Mouse (Mus musculus): ENCODE results near the gene Tcte1. TPM values are rescaled to one million over a fixed set of nuclear protein-coding genes. Genes with fewer than 3 reads are reported as not detected.
A peak's percentile ranks its signal among the peaks of the same experiment; 100 is the strongest.

The Tcte1 gene
- polyA plus RNA-seq, 1 experiment from 2014 or later: 2.1 TPM

GRCm38 (mm10) chr17:45550253-45550652 lies 27.0 kb downstream of the Tcte1 start:
- no peak overlapping the region for H3K27ac ChIP-seq
- WGBS: 37% methylated on average over 5 of the region's 5 CpGs
- H3K36me3 ChIP-seq (ENCODE audit: poor library complexity, severe bottlenecking): peaks cover 18% of the 10 kb centered on the region
- peaks cover 34% of the 10 kb centered on the region for H3K27me3 ChIP-seq
- peaks cover 49% of the 10 kb centered on the region for H3K4me1 ChIP-seq
- peak overlapping the region; percentile 98; the same call in 1 of the 2 replicates for H3K9ac ChIP-seq
- H3K4me2 ChIP-seq: peak overlapping the region; percentile 74
- peak overlapping the region; percentile 86 for H3K4me3 ChIP-seq
- H3K9me3 ChIP-seq (replicated peaks): no peaks in the 10 kb centered on the region
- ATAC-seq: no peak

GRCm38 (mm10) chr17:45551249-45551796 lies 28.1 kb downstream of the Tcte1 start:
- no peak for ATAC-seq
- H3K4me3 ChIP-seq: no peak overlapping the region
- H3K36me3 ChIP-seq (ENCODE audit: poor library complexity, severe bottlenecking): peaks cover 7% of the 10 kb centered on the region
- H3K4me1 ChIP-seq: peaks cover 48% of the 10 kb centered on the region
- H3K9me3 ChIP-seq (replicated peaks): no peaks in the 10 kb centered on the region
- peaks cover 27% of the 10 kb centered on the region for H3K27me3 ChIP-seq
- H3K27ac ChIP-seq: peak overlapping the region; percentile 36; the same call in 1 of the 2 replicates
- WGBS: 52% methylated on average over 7 of the region's 7 CpGs
- no peak overlapping the region for H3K4me2 ChIP-seq
- no peak overlapping the region for H3K9ac ChIP-seq

- Histone ChIP-seq H3K27ac (no peak overlapping the region), H3K36me3 (ENCODE audit: poor library complexity, severe bottlenecking) (peaks cover under 1% of the 10 kb centered on the region), H3K4me1 (peaks cover 54% of the 10 kb centered on the region), H3K9me3 (replicated peaks) (no peaks in the 10 kb centered on the region), H3K4me2 (no peak overlapping the region), H3K27me3 (peaks cover 27% of the 10 kb centered on the region), H3K4me3 (no peak overlapping the region), H3K9ac (0 out of 2 replicates have a peak overlapping the region, but pooled peaks have one; percentile 40)
- ATAC-seq: peak; percentile 23
- 2% methylated on average over 8 of the region's 8 CpGs for WGBS
These were observed 28.7 kb downstream of the Tcte1 start for GRCm38 (mm10) chr17:45551816-45552451.

GRCm38 (mm10) chr17:45553065-45553464 lies 29.8 kb downstream of the Tcte1 start:
- 87% methylated on average over 3 of the region's 3 CpGs for whole genome bisulfite sequencing
- H3K36me3 ChIP-seq (ENCODE audit: poor library complexity, severe bottlenecking): no peaks in the 10 kb centered on the region
- H3K9me3 ChIP-seq (replicated peaks): no peaks in the 10 kb centered on the region
- no peak overlapping the region for H3K27ac ChIP-seq
- no peak overlapping the region for H3K9ac ChIP-seq
- ATAC-seq: no peak
- H3K4me1 ChIP-seq: peaks cover 46% of the 10 kb centered on the region
- no peak overlapping the region for H3K4me3 ChIP-seq
- no peak overlapping the region for H3K4me2 ChIP-seq
- H3K27me3 ChIP-seq: peaks cover 20% of the 10 kb centered on the region

- ATAC-seq: no peak
These were observed 31.2 kb downstream of the Tcte1 start for GRCm38 (mm10) chr17:45554420-45554819.

GRCm38 (mm10) chr17:45555452-45556106 lies 32.3 kb downstream of the Tcte1 start, which contains the start of gene Nfkbie:
Nfkbie (plus strand) TSS chr17:45555703.
- peaks cover 19% of the 10 kb centered on the region for H3K27me3 ChIP-seq
- H3K27ac ChIP-seq: no peak within 1 kb of the TSS
- H3K4me3 ChIP-seq: peak within 1 kb of the TSS; percentile 71
- under 1% methylated on average over 44 of the region's 45 CpGs for whole genome bisulfite sequencing
- H3K4me1 ChIP-seq: peaks cover 28% of the 10 kb centered on the region
- H3K9ac ChIP-seq: peak within 1 kb of the TSS; percentile 75
- peak; percentile 75 for ATAC-seq
- H3K4me2 ChIP-seq: peak within 1 kb of the TSS; percentile 86
- no peaks in the 10 kb centered on the region for H3K9me3 ChIP-seq (replicated peaks)
- H3K36me3 ChIP-seq (ENCODE audit: poor library complexity, severe bottlenecking): no peaks in the 10 kb centered on the region

More at GRCm38 (mm10) chr17:45554420-45554819, 31.2 kb downstream of the Tcte1 start:
- Histone ChIP-seq H3K4me1 (peaks cover 38% of the 10 kb centered on the region), H3K27ac (no peak overlapping the region), H3K4me3 (no peak overlapping the region), H3K9me3 (replicated peaks) (no peaks in the 10 kb centered on the region), H3K27me3 (peaks cover 19% of the 10 kb centered on the region), H3K4me2 (no peak overlapping the region), H3K36me3 (ENCODE audit: poor library complexity, severe bottlenecking) (no peaks in the 10 kb centered on the region), H3K9ac (no peak overlapping the region)
- WGBS: 47% methylated on average over 1 of the region's 1 CpGs

- 4% methylated on average over 14 of the region's 14 CpGs for WGBS
- no peaks in the 10 kb centered on the region for H3K36me3 ChIP-seq (ENCODE audit: poor library complexity, severe bottlenecking)
- H3K9ac ChIP-seq: peak overlapping the region; percentile 75
- no peaks in the 10 kb centered on the region for H3K9me3 ChIP-seq (replicated peaks)
- H3K4me1 ChIP-seq: peaks cover 24% of the 10 kb centered on the region
- no peak; the same call in 1 of the 2 replicates for ATAC-seq
- peak overlapping the region; percentile 71 for H3K4me3 ChIP-seq
- H3K27me3 ChIP-seq: peaks cover 19% of the 10 kb centered on the region
- no peak overlapping the region for H3K27ac ChIP-seq
- peak overlapping the region; percentile 86 for H3K4me2 ChIP-seq
These were observed 32.9 kb downstream of the Tcte1 start for GRCm38 (mm10) chr17:45556107-45556489.

GRCm38 (mm10) chr17:45556514-45557245 lies 33.4 kb downstream of the Tcte1 start:
- WGBS: 83% methylated on average over 3 of the region's 3 CpGs
- ATAC-seq: no peak
- Histone ChIP-seq H3K36me3 (ENCODE audit: poor library complexity, severe bottlenecking) (no peaks in the 10 kb centered on the region), H3K9ac (peak overlapping the region; percentile 75), H3K27ac (no peak overlapping the region), H3K9me3 (replicated peaks) (no peaks in the 10 kb centered on the region), H3K4me2 (peak overlapping the region; percentile 86), H3K4me1 (peaks cover 21% of the 10 kb centered on the region), H3K4me3 (peak overlapping the region; percentile 71), H3K27me3 (peaks cover 19% of the 10 kb centered on the region)

- H3K27ac ChIP-seq: no peak overlapping the region
- WGBS: 78% methylated on average over 5 of the region's 7 CpGs
- H3K9ac ChIP-seq: no peak overlapping the region
- no peak for ATAC-seq
- H3K4me3 ChIP-seq: no peak overlapping the region
- H3K4me1 ChIP-seq: peaks cover 18% of the 10 kb centered on the region
- H3K9me3 ChIP-seq (replicated peaks): no peaks in the 10 kb centered on the region
- H3K36me3 ChIP-seq (ENCODE audit: poor library complexity, severe bottlenecking): no peaks in the 10 kb centered on the region
- H3K4me2 ChIP-seq: no peak overlapping the region
- H3K27me3 ChIP-seq: peaks cover 19% of the 10 kb centered on the region
These were observed 34.1 kb downstream of the Tcte1 start for GRCm38 (mm10) chr17:45557246-45557824.

- WGBS: 73% methylated on average over 16 of the region's 16 CpGs
- Histone ChIP-seq H3K4me2 (no peak overlapping the region), H3K27ac (no peak overlapping the region), H3K4me3 (no peak overlapping the region), H3K9me3 (replicated peaks) (no peaks in the 10 kb centered on the region), H3K9ac (no peak overlapping the region), H3K4me1 (peaks cover 18% of the 10 kb centered on the region), H3K27me3 (peaks cover 19% of the 10 kb centered on the region), H3K36me3 (ENCODE audit: poor library complexity, severe bottlenecking) (no peaks in the 10 kb centered on the region)
- ATAC-seq: no peak
These were observed 35.0 kb downstream of the Tcte1 start for GRCm38 (mm10) chr17:45557998-45558862.
